Mouse (Mus musculus): ENCODE data around the gene Pigg. TPM values are rescaled to one million over a fixed set of nuclear protein-coding genes. Genes with fewer than 3 reads are reported as not detected.

Pigg gene
- polyA plus RNA-seq, 1 experiment from 2014 or later: 6.6 TPM

GRCm38 (mm10) chr5:108385632-108386031 lies 73.2 kb downstream of the Pigg start:
- 81% methylated on average over 2 of the region's 2 CpGs for WGBS
- no peak overlapping the region for H3K27ac ChIP-seq
- no peaks in the 10 kb centered on the region for H3K27me3 ChIP-seq
- ATAC-seq (ENCODE audit: borderline replicate concordance, extremely low read depth, low FRiP score, low TSS enrichment): no peak
- no peaks in the 10 kb centered on the region for H3K9me3 ChIP-seq
- H3K4me3 ChIP-seq: no peak overlapping the region
- H3K9ac ChIP-seq: no peak overlapping the region
- no peaks in the 10 kb centered on the region for H3K4me1 ChIP-seq
- no peak overlapping the region for H3K4me2 ChIP-seq
- no peaks in the 10 kb centered on the region for H3K36me3 ChIP-seq

GRCm38 (mm10) chr5:108386449-108386848 lies 74.0 kb downstream of the Pigg start:
- no peak overlapping the region for H3K4me2 ChIP-seq
- no peaks in the 10 kb centered on the region for H3K36me3 ChIP-seq
- no peak for ATAC-seq (ENCODE audit: borderline replicate concordance, extremely low read depth, low FRiP score, low TSS enrichment)

GRCm38 (mm10) chr5:108388201-108388600 lies 75.8 kb downstream of the Pigg start, which contains the start of gene Pde6b:
Gene Pde6b, plus strand, starts transcription at chr5:108388391.
- Histone ChIP-seq H3K27me3 (no peaks in the 10 kb centered on the region), H3K36me3 (no peaks in the 10 kb centered on the region), H3K4me1 (no peaks in the 10 kb centered on the region), H3K9me3 (no peaks in the 10 kb centered on the region), H3K4me2 (no peak within 1 kb of the TSS), H3K4me3 (no peak within 1 kb of the TSS), H3K27ac (no peak within 1 kb of the TSS), H3K9ac (no peak within 1 kb of the TSS)
- no peak for ATAC-seq (ENCODE audit: borderline replicate concordance, extremely low read depth, low FRiP score, low TSS enrichment)
- WGBS: 69% methylated on average over 7 of the region's 7 CpGs

More at GRCm38 (mm10) chr5:108386449-108386848, 74.0 kb downstream of the Pigg start:
- H3K9ac ChIP-seq: no peak overlapping the region
- 59% methylated on average over 4 of the region's 4 CpGs for WGBS
- H3K4me1 ChIP-seq: no peaks in the 10 kb centered on the region
- H3K9me3 ChIP-seq: no peaks in the 10 kb centered on the region
- no peak overlapping the region for H3K27ac ChIP-seq
- H3K4me3 ChIP-seq: no peak overlapping the region
- H3K27me3 ChIP-seq: no peaks in the 10 kb centered on the region

- no peak overlapping the region for H3K9ac ChIP-seq
- H3K9me3 ChIP-seq: no peaks in the 10 kb centered on the region
- H3K4me1 ChIP-seq: no peaks in the 10 kb centered on the region
- no peak overlapping the region for H3K4me3 ChIP-seq
- H3K27ac ChIP-seq: no peak overlapping the region
- no peaks in the 10 kb centered on the region for H3K27me3 ChIP-seq
- no peak for ATAC-seq (ENCODE audit: borderline replicate concordance, extremely low read depth, low FRiP score, low TSS enrichment)
- no peak overlapping the region for H3K4me2 ChIP-seq
- H3K36me3 ChIP-seq: no peaks in the 10 kb centered on the region
- 67% methylated on average over 3 of the region's 3 CpGs for WGBS
These were observed 77.3 kb downstream of the Pigg start for GRCm38 (mm10) chr5:108389744-108390143.

Other genes with a start within 250 kb of the Pigg start
- gene Mtf2, start 246.9 kb upstream of the Pigg start, polyA plus RNA-seq (2015; fragmentation: Nextera tagmentation; extraction: Ambion mirVana): 92.0 and 108 TPM in 2 replicates
- 34.8 and 35.4 TPM in 2 replicates for gene Tmed5, start 180.0 kb upstream of the Pigg start, polyA plus RNA-seq (2015; fragmentation: Nextera tagmentation; extraction: Ambion mirVana)
- gene Ccdc18, start 179.7 kb upstream of the Pigg start, polyA plus RNA-seq (2015; fragmentation: Nextera tagmentation; extraction: Ambion mirVana): 10.9 and 14.3 TPM in 2 replicates
- gene Dr1, start 43.7 kb upstream of the Pigg start, polyA plus RNA-seq (2015; fragmentation: Nextera tagmentation; extraction: Ambion mirVana): 42.7 and 44.7 TPM in 2 replicates
- gene Gm42517, start 55.3 kb downstream of the Pigg start, polyA plus RNA-seq (2015; fragmentation: Nextera tagmentation; extraction: Ambion mirVana): not detected in 2 replicates
- gene Pde6b, start 75.8 kb downstream of the Pigg start, polyA plus RNA-seq (2015; fragmentation: Nextera tagmentation; extraction: Ambion mirVana): 0.32 and 0.39 TPM in 2 replicates
- gene Atp5k, start 121.8 kb downstream of the Pigg start, polyA plus RNA-seq (2015; fragmentation: Nextera tagmentation; extraction: Ambion mirVana): 344 and 363 TPM in 2 replicates
- gene Mfsd7a, start 136.3 kb downstream of the Pigg start, polyA plus RNA-seq (2015; fragmentation: Nextera tagmentation; extraction: Ambion mirVana): 0.24 and 0.34 TPM in 2 replicates
- 17.2 and 19.3 TPM in 2 replicates for gene Pcgf3, start 148.6 kb downstream of the Pigg start, polyA plus RNA-seq (2015; fragmentation: Nextera tagmentation; extraction: Ambion mirVana)
- gene Cplx1, start 237.4 kb downstream of the Pigg start, polyA plus RNA-seq (2015; fragmentation: Nextera tagmentation; extraction: Ambion mirVana): 0.57 and 0.98 TPM in 2 replicates